Mouse (Mus musculus): Measurements from ENCODE around the gene Ddx23.

Gene Ddx23

DNA sequence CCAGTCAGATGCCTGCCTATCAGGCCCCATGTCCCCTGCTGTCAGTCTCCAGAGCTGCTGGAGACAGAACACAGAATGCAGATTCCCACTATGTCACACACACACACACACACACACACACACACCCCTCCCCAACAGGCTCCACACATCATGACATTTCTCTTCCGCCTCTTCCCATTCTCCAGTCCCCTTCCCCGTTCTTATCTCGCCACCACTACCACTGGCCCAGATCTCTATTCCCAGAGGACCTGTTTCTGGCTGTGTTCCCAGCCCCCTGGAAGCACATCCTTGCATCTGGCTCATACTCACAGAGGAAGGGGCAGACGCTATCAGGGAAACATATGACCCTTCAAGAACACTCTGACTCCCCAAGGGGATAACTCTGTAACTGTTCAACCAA is 55.1 kb downstream of the Ddx23 start:
- peak; percentile 98 for DNase-seq (ENCODE audit: low spot score)

DNA sequence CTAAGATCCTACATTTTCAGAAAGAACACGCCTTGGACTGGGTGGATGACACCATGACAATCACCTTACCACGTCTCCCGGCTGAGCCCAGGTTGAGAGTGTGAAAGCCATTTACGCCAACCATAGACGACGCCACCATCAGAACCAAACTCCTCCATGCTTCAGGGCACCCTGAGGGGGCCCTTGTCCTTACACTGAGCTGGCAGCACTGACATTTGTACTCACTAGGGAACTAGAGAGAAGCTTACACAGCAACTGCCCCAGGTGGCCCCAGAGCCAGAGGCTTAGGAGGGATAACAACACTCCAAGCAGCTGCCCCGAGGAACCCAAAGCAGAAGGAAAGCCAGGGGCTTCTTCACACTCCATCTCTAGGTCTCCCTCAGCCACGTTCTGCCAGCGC is 56.0 kb downstream of the Ddx23 start:
- peak; percentile 29 for DNase-seq (ENCODE audit: low spot score)

DNA sequence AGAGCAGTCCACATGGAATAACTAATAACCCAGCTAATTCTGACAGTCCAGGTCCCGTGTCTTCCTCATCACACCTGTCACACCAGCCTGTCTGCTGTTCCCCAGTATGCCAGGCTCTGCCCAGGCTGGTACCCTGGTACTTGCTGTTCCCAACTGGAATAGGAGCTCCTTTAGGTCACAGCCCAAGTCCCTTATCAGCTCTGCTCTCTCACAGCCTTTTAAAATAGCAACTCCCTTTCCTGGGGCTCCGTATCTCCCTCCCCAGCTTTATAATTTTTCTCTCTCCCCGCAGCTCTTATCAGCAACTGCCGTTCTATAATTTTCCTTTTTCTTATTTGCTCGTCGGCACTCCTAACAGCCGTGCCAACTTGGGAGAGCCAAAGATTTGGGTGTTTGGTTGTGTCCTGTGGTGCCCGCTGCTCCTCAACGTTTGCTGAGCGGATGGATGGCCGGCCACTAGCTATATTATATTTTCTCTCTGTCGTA is 56.6 kb downstream of the Ddx23 start:
- no peak for DNase-seq (ENCODE audit: low spot score)

DNA sequence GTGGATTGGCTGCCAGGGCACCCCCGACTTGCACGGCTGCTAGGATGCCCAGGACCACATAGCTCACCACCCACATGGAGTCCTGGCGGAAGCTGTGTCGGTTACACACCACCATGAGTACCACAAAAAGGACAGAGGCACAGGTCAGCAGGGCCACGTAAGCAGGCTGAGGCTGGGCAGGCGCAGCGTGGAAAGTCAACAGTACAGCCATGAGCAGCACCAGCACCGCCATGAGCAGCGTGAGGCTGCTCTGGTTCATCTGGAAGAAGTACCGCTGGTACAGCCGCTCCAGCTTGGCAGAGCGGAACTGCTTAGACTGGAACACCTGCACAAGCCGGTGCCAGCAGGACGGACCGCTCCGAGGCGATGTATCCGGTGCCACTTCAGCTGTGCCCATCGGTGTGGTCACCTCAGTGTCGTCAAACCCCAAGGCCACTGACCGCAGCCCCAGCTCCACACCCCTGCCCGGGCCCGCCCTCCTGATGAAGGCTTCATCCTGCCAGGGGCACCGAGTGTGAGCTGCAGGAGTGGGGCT is 58.6 kb downstream of the Ddx23 start:
- no peak for DNase-seq (ENCODE audit: low spot score)

DNA sequence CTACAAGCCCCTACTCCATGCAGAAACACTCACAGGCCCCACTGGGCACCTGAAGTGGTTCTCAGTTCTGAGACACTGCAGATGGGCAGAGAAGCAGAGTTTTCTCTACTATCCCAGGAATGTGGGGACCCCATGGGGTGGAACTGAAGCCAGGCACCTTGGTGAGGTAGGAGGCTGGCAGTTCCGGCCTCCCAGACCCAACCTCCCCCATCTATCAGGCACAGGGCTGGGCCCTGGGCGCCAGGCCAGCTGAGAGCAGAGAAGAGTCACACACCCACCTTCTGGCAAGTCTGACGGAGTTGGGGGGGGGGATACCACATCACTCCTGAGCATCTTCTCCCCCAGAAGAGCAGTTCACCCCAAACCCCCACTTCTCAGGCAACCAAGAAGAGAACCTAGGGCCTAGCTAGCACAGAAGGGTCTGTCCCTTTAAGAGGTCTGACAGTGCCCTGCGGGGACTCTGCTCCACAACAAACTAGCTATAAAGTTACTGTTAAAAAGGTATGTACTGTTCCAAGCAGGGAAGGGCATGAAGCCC is 59.7 kb downstream of the Ddx23 start:
- DNase-seq (ENCODE audit: low spot score), result peak; percentile 46

DNA sequence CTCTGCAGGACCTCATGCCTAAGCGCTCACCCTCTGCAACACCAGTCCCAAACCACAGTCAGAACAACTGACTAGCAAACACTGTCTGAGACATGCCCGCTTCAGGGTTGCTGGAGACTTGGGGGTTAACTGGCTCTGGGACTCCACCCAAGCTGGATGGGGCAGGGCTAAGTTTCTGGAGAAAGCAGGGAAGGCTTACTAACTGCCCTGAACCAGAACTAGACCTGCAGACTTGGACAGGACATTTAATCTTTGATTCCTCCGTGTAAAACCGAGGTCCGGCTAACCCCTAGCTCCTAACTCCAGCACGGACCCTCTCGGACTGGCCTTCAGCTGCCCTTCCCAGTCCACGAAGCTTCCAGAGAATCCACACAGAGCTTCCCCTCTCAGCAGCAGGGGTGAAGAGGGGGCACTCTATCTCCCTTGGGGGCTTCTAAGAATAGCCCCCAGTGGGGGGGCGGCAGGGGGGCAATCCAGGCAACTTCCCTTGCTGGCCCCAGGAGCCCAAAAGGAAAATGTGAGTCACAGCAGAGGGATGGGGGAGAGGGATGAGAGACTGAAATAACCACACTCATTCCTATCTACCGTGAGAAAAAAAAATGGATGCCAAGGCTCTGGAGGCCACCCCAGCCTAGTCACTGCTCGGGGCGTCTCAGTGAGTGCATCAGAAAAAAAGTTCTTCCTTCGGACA is 60.4 kb downstream of the Ddx23 start:
- DNase-seq (ENCODE audit: low spot score), result peak; percentile 41

DNA sequence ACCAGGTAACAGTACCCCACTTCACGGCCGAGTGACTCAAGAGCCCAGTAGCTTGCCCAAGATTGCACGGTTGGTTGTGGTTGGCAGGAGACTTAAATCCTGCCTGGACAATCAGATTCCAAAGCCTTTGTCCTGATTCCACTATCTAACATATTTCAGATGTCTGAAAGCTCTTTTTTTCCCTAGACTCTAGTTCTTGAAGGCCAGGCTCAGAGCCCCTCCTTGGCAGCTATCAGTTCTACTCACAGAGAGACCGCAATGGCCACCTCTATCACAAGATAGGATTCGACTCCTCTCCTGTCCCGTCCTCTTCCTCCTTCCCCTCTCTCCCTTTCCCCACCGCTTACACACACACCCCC is 60.9 kb downstream of the Ddx23 start:
- no peak for DNase-seq (ENCODE audit: low spot score)

DNA sequence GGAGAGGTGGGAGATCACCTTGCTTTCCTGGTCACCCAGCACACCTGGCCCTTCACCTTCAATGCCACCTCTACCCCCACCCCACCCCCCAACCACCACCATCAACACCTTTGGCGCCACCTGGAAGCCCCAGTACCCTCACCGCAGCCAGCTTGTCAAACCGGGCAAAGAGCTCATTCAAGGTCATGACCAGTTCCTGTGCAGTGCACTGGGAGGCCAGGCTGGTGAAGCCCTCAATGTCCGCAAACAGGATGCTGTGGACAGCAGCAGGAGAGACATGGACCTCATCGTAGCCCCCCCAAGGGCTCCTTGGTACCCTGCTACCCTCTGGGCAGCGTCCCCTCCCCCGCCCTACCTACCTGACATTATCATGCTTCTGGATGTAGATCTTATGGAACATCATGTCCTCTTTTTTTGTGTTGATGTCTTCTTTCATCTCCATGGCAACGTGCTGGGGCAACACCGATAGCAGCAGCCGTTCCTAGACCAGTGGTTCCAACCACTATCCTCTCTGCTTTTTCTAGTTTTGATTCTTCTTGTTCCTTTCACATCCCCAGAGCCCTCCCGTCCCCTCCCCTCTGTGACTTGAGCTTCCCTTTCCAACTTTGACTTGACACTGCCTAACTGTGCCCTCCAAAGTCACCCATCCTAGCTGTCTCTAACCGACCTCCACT is 62.5 kb downstream of the Ddx23 start:
- DNase-seq (ENCODE audit: low spot score), result no peak

DNA sequence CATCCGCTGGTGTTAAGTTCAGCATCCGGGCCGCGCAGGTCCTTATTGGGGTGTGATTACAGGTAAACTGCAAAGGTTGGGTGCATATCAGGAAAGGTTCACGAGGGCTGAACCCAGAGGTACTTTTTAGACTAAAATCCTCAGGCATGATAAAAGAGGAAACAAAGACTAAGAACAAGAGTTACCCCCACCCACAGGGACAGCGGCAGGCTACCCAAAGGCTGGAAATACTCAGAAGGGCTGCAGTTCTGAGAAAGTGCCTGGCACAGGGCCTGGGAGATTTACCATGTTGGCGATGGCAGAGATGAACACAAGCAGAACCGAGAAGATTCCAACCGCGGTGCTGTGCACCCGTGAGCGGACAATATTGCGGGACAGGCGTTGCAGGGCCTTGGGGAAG is 66.1 kb downstream of the Ddx23 start:
- DNase-seq (ENCODE audit: low spot score), result no peak
